Mouse (Mus musculus) bone marrow macrophage, adult 2 months (primary cell): ENCODE data around the gene Urm1.

Experiments
- CTCF ChIP-seq: IDR thresholded peaks from 2 replicates; pipeline ENCODE4 v1.5.1; 2012; ENCODE audit warnings: low read depth, mild to moderate bottlenecking, low read length, moderate library complexity
- POLR2A ChIP-seq: IDR thresholded peaks from 2 replicates; pipeline ENCODE4 v1.6.1; 2012; ENCODE audit warnings: mild to moderate bottlenecking, low read depth, low read length, borderline replicate concordance

DNA sequence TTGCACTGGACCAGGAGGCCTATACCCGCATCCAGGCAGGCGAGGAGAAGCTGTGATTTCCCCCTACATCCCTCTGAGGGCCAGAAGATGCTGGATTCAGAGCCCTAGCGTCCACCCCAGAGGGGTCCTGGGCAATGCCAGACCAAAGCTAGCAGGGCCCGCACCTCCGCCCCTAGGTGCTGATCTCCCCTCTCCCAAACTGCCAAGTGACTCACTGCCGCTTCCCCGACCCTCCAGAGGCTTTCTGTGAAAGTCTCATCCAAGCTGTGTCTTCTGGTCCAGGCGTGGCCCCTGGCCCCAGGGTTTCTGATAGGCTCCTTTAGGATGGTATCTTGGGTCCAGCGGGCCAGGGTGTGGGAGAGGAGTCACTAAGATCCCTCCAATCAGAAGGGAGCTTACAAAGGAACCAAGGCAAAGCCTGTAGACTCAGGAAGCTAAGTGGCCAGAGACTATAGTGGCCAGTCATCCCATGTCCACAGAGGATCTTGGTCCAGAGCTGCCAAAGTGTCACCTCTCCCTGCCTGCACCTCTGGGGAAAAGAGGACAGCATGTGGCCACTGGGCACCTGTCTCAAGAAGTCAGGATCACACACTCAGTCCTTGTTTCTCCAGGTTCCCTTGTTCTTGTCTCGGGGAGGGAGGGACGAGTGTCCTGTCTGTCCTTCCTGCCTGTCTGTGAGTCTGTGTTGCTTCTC lies 4.0 kb upstream of the Urm1 start:
- no peak for TF ChIP-seq POLR2A
- no peak for TF ChIP-seq CTCF
